Mouse (Mus musculus): ENCODE data around the gene Tmem234. TPM values are rescaled to one million over a fixed set of nuclear protein-coding genes. Genes with fewer than 3 reads are reported as not detected.
A peak's percentile ranks its signal among the peaks of the same experiment; 100 is the strongest.

Gene Tmem234
- polyA plus RNA-seq, 1 experiment, result 50.1 TPM

GRCm38 (mm10) chr4:129672878-129673449, 72.5 kb downstream of the Tmem234 start:
- H3K27me3 ChIP-seq (ENCODE audit: control insufficient read depth, insufficient read depth, low read length), result no peaks in the 10 kb centered on the region
- H3K27ac ChIP-seq (ENCODE audit: control insufficient read depth, insufficient read depth, low read depth, low read length), result peak overlapping the region; percentile 97
- no peak for TF ChIP-seq POLR2A (IDR thresholded peaks at IDR 0.05; ENCODE audit: control insufficient read depth, low read depth, low read length)
- TF ChIP-seq CTCF (IDR thresholded peaks at IDR 0.05; ENCODE audit: control insufficient read depth, insufficient read depth, insufficient replicate concordance, low read depth, low read length), result no peak
- peak overlapping the region; percentile 98 for H3K4me3 ChIP-seq (ENCODE audit: control insufficient read depth, low read depth, low read length)
- H3K4me1 ChIP-seq (ENCODE audit: control insufficient read depth, insufficient read depth, low read length), result peaks cover 5% of the 10 kb centered on the region
- peaks cover 2% of the 10 kb centered on the region; the same call in 1 of the 2 replicates for H3K36me3 ChIP-seq (ENCODE audit: control insufficient read depth, insufficient read depth, low read length)

Other genes with a start within 250 kb of the Tmem234 start
- gene Zbtb8a, start 222.6 kb upstream of the Tmem234 start, polyA plus RNA-seq (2012; rRNA removed), result 4.6 and 5.6 TPM in 2 replicates
- gene Zbtb8b, start 159.8 kb upstream of the Tmem234 start, polyA plus RNA-seq (2012; rRNA removed), result 1.0 and 1.3 TPM in 2 replicates
- 35.5 and 38.2 TPM in 2 replicates for gene Bsdc1, start 139.1 kb upstream of the Tmem234 start, polyA plus RNA-seq (2012; rRNA removed)
- gene Tssk3, start 109.6 kb upstream of the Tmem234 start, polyA plus RNA-seq (2012; rRNA removed), result 252 and 267 TPM in 2 replicates
- gene Fam229a, start 109.5 kb upstream of the Tmem234 start, polyA plus RNA-seq (2012; rRNA removed), result 945 and 1,232 TPM in 2 replicates
- gene Marcksl1, start 87.1 kb upstream of the Tmem234 start, polyA plus RNA-seq (2012; rRNA removed), result 55.6 and 69.9 TPM in 2 replicates
- gene Hdac1, start 58.0 kb upstream of the Tmem234 start, polyA plus RNA-seq (2012; rRNA removed), result 123 and 132 TPM in 2 replicates
- gene Lck, start 27.0 kb upstream of the Tmem234 start, polyA plus RNA-seq (2012; rRNA removed), result 1.8 and 2.5 TPM in 2 replicates
- 0.19 TPM in 1 of 2 replicates, not detected in the other for gene Fam167b, start 22.1 kb upstream of the Tmem234 start, polyA plus RNA-seq (2012; rRNA removed)
- 204 and 221 TPM in 2 replicates for gene Eif3i, start within 50 bp of the Tmem234 start, polyA plus RNA-seq (2012; rRNA removed)
- 15.5 and 19.4 TPM in 2 replicates for gene Dcdc2b, start 13.6 kb downstream of the Tmem234 start, polyA plus RNA-seq (2012; rRNA removed)
- gene Iqcc, start 18.4 kb downstream of the Tmem234 start, polyA plus RNA-seq (2012; rRNA removed), result 45.7 and 46.2 TPM in 2 replicates
- gene Ccdc28b, start 23.3 kb downstream of the Tmem234 start, polyA plus RNA-seq (2012; rRNA removed), result 13.8 and 14.1 TPM in 2 replicates
- gene Txlna, start 40.4 kb downstream of the Tmem234 start, polyA plus RNA-seq (2012; rRNA removed), result 15.3 and 15.9 TPM in 2 replicates
- 140 and 143 TPM in 2 replicates for gene Kpna6, start 72.1 kb downstream of the Tmem234 start, polyA plus RNA-seq (2012; rRNA removed)
- gene Tmem39b, start 96.2 kb downstream of the Tmem234 start, polyA plus RNA-seq (2012; rRNA removed), result 273 and 283 TPM in 2 replicates
- 17.1 and 19.2 TPM in 2 replicates for gene Khdrbs1, start 141.6 kb downstream of the Tmem234 start, polyA plus RNA-seq (2012; rRNA removed)
- 39.9 and 48.8 TPM in 2 replicates for gene Ptp4a2, start 210.6 kb downstream of the Tmem234 start, polyA plus RNA-seq (2012; rRNA removed)

Data from testis, adult 2 months (tissue).